Mouse (Mus musculus) ovary, postnatal 14 days (tissue): ENCODE results near the gene Sh3glb2.

ENCODE experiments used
- DNase-seq: peaks from one replicate; pipeline ENCODE4 v3.0.0; 2022; ENCODE audit warnings: low spot score

The Sh3glb2 gene

GRCm38 (mm10) chr2:30342061-30342460 is 17.1 kb downstream of the Sh3glb2 start:
- DNase-seq, result no peak

- no peak for DNase-seq
Observed at GRCm38 (mm10) chr2:30337179-30337578, 22.0 kb downstream of the Sh3glb2 start.

- no peak for DNase-seq
Observed at GRCm38 (mm10) chr2:30336174-30336915, 22.8 kb downstream of the Sh3glb2 start.

GRCm38 (mm10) chr2:30335324-30335723 is 23.8 kb downstream of the Sh3glb2 start:
- no peak for DNase-seq

- DNase-seq, result no peak
Observed at GRCm38 (mm10) chr2:30328791-30329190, 30.3 kb downstream of the Sh3glb2 start.

GRCm38 (mm10) chr2:30327276-30327675 is 31.9 kb downstream of the Sh3glb2 start:
- DNase-seq, result no peak

GRCm38 (mm10) chr2:30325296-30325695 is 33.8 kb downstream of the Sh3glb2 start:
- no peak for DNase-seq

GRCm38 (mm10) chr2:30323111-30323510 is 36.0 kb downstream of the Sh3glb2 start:
- DNase-seq, result no peak

- no peak for DNase-seq
Observed at GRCm38 (mm10) chr2:30319260-30319659, 39.9 kb downstream of the Sh3glb2 start.

GRCm38 (mm10) chr2:30316955-30317354 is 42.2 kb downstream of the Sh3glb2 start:
- no peak for DNase-seq

- DNase-seq, result no peak
Observed at GRCm38 (mm10) chr2:30316136-30316535, 43.0 kb downstream of the Sh3glb2 start.

GRCm38 (mm10) chr2:30311481-30311880 is 47.7 kb downstream of the Sh3glb2 start:
- no peak for DNase-seq

- DNase-seq, result no peak
Observed at GRCm38 (mm10) chr2:30309351-30309750, 49.8 kb downstream of the Sh3glb2 start.

GRCm38 (mm10) chr2:30306087-30306486 is 53.0 kb downstream of the Sh3glb2 start:
- DNase-seq, result no peak

GRCm38 (mm10) chr2:30299966-30300365 is 59.2 kb downstream of the Sh3glb2 start:
- no peak for DNase-seq

GRCm38 (mm10) chr2:30299525-30299924 is 59.6 kb downstream of the Sh3glb2 start:
- DNase-seq, result no peak
